Mouse (Mus musculus) liver, embryonic 12.5 days (tissue): Measurements from ENCODE around the gene Mfng. TPM values are rescaled to one million over a fixed set of nuclear protein-coding genes. Genes with fewer than 3 reads are reported as not detected.

Experiments
- ATAC-seq: fragments of 200-750 bp; cut with Nextera tagmentation; 2 replicates; pipeline ENCODE4 v1.8.0; 2017; ENCODE audit warnings: moderate number of reproducible peaks, mild to moderate bottlenecking, moderate library complexity
- H3K27ac ChIP-seq: fragments of 300-500 bp; sonication (generic); 2 replicates; pipeline ENCODE4 v1.5.1; 2016; ENCODE audit warnings: mild to moderate bottlenecking
- H3K27me3 ChIP-seq: fragments of 300-500 bp; sonication (generic); replicated peaks from 2 replicates; pipeline ENCODE4 v1.6.1; 2016; ENCODE audit warnings: mild to moderate bottlenecking, moderate library complexity
- H3K36me3 ChIP-seq: fragments of 300-500 bp; sonication (generic); 2 replicates; pipeline ENCODE4 v1.6.1; 2016; ENCODE audit warnings: mild to moderate bottlenecking, moderate library complexity
- H3K4me1 ChIP-seq: fragments of 300-500 bp; sonication (generic); 2 replicates; pipeline ENCODE4 v1.6.1; 2016
- H3K4me2 ChIP-seq: fragments of 300-500 bp; sonication (generic); 2 replicates; pipeline ENCODE4 v1.6.1; 2016; ENCODE audit warnings: mild to moderate bottlenecking, moderate library complexity
- H3K4me3 ChIP-seq: fragments of 300-500 bp; sonication (generic); 2 replicates; pipeline ENCODE4 v1.5.1; 2016; ENCODE audit warnings: mild to moderate bottlenecking, moderate library complexity
- H3K9ac ChIP-seq: fragments of 300-500 bp; sonication (generic); 2 replicates; pipeline ENCODE4 v1.6.1; 2016; ENCODE audit warnings: mild to moderate bottlenecking, moderate library complexity
- H3K9me3 ChIP-seq: fragments of 300-500 bp; sonication (generic); replicated peaks from 2 replicates; pipeline ENCODE4 v1.6.1; 2016; ENCODE audit warnings: mild to moderate bottlenecking, moderate library complexity
- WGBS: fragments of 180-500 bp; shearing (Covaris S2); methylation state at CpG from one replicate; pipeline ENCODE4 v1.1.7; 2016; ENCODE audit not compliant: insufficient replicate concordance; 5-methylcytosine and 5-hydroxymethylcytosine counted together
- polyA plus RNA-seq: library from polyadenylated mRNA; unstranded; fragments of >200 nt; fragmentation: Nextera tagmentation; extraction: Ambion mirVana; gene quantifications from 2 replicates; pipeline ENCODE4 v1.2.1, GENCODE M21; 2016

Mfng gene
- polyA plus RNA-seq, 1 experiment from 2014 or later, result 11.7 TPM

- no peak overlapping the region for H3K4me3 ChIP-seq
- peaks cover 85% of the 10 kb centered on the region for H3K27me3 ChIP-seq
- no peak for ATAC-seq
- H3K4me2 ChIP-seq, result no peak overlapping the region
- no peak overlapping the region for H3K27ac ChIP-seq
- H3K4me1 ChIP-seq, result 0 out of 2 replicates have a peak, but pooled peaks cover 6% of the 10 kb centered on the region
- H3K9me3 ChIP-seq, result no peaks in the 10 kb centered on the region
- H3K9ac ChIP-seq, result no peak overlapping the region
- no peaks in the 10 kb centered on the region for H3K36me3 ChIP-seq
- WGBS, result 37% methylated on average over 7 of the region's 7 CpGs
Measured at GRCm38 (mm10) chr15:78709767-78710166, 63.5 kb downstream of the Mfng start.

DNA sequence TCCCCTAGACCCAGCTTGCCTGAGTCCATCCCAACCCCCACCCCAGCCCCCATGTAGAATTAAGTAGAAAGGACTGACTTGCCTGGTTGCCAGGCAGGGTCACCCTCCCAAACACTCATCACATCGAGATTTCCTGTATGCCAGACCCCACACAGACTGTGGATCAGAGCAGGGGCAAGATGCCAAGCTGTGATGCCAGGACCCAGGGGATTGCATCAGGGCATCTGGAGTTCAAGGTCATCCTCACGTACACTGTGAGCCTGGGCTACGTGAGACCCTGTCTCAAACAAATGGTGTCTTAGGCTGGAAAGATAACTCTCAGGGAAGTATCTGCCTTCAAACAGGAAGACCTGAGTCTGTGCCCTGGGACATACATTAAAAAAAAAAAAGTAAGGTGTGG, 66.6 kb downstream of the Mfng start:
- 32% methylated on average over 3 of the region's 3 CpGs for WGBS
- ATAC-seq, result no peak
- Histone ChIP-seq H3K4me2 (no peak overlapping the region), H3K27ac (no peak overlapping the region), H3K9ac (no peak overlapping the region), H3K36me3 (no peaks in the 10 kb centered on the region), H3K9me3 (no peaks in the 10 kb centered on the region), H3K27me3 (peaks cover 73% of the 10 kb centered on the region), H3K4me1 (no peaks in the 10 kb centered on the region), H3K4me3 (no peak overlapping the region)

Other genes with a start within 250 kb of the Mfng start
- gene C1qtnf6, start 242.1 kb downstream of the Mfng start, polyA plus RNA-seq, result 5.2 and 5.6 TPM in 2 replicates
- 0.02 TPM in 1 of 2 replicates, not detected in the other for gene Sstr3, start 228.8 kb downstream of the Mfng start, polyA plus RNA-seq
- 87.7 and 90.9 TPM in 2 replicates for gene Rac2, start 200.7 kb downstream of the Mfng start, polyA plus RNA-seq
- gene Cyth4, start 176.4 kb downstream of the Mfng start, polyA plus RNA-seq, result 15.2 and 15.3 TPM in 2 replicates
- gene Elfn2, start 54.7 kb downstream of the Mfng start, polyA plus RNA-seq, result not detected in 2 replicates
- 2.3 and 2.5 TPM in 2 replicates for gene Card10, start 29.6 kb upstream of the Mfng start, polyA plus RNA-seq
- 17.6 and 18.1 TPM in 2 replicates for gene Cdc42ep1, start 69.1 kb upstream of the Mfng start, polyA plus RNA-seq
- gene Lgals2, start 82.1 kb upstream of the Mfng start, polyA plus RNA-seq, result 7.0 and 9.5 TPM in 2 replicates
- gene Gga1, start 103.7 kb upstream of the Mfng start, polyA plus RNA-seq, result 32.2 and 33.5 TPM in 2 replicates
- 0.17 and 0.43 TPM in 2 replicates for gene Gm49510, start 126.2 kb upstream of the Mfng start, polyA plus RNA-seq
- gene Sh3bp1, start 126.3 kb upstream of the Mfng start, polyA plus RNA-seq, result 34.3 and 39.3 TPM in 2 replicates
- gene Pdxp, start 140.4 kb upstream of the Mfng start, polyA plus RNA-seq, result 17.1 and 17.4 TPM in 2 replicates
- gene Lgals1, start 153.2 kb upstream of the Mfng start, polyA plus RNA-seq, result 644 and 660 TPM in 2 replicates
- 47.9 and 51.6 TPM in 2 replicates for gene Nol12, start 161.5 kb upstream of the Mfng start, polyA plus RNA-seq
- 21.0 and 26.8 TPM in 2 replicates for gene Triobp, start 174.2 kb upstream of the Mfng start, polyA plus RNA-seq